Comparison of ENCODE assay signal across 8 mouse cellular contexts in genomic region chr7:126780971-126781635, GRCm38 (mm10). TPM values are rescaled to one million over a fixed set of nuclear protein-coding genes. Genes with fewer than 3 reads are reported as not detected.
DNase-seq lines count a peak whose midpoint lies in the region; ATAC-seq lines count a peak whose summit lies in the region.

Tbx6 (plus strand) TSS chr7:126781483.

- WGBS in lung, embryonic 15.5 days: 6% methylated on average over 21 of the region's 22 CpGs
- 4% methylated on average over 22 of the region's 22 CpGs for WGBS in intestine, embryonic 14.5 days
- 6% methylated on average over 22 of the region's 22 CpGs for WGBS in midbrain, embryonic 16.5 days

- ATAC-seq in lung, embryonic 15.5 days (ENCODE audit: borderline replicate concordance, extremely low read depth, low FRiP score, low TSS enrichment): no peak
- ATAC-seq in erythroblast, adult 5-6 weeks (replicated peaks; ENCODE audit: low FRiP score, poor library complexity, severe bottlenecking): no peak
- ATAC-seq in intestine, embryonic 14.5 days (replicated peaks; ENCODE audit: low FRiP score, low TSS enrichment, low read depth): 0 out of 2 replicates have a peak, but pooled peaks have one; percentile 3
- peak; percentile 7; the same call in 1 of the 2 replicates for ATAC-seq in midbrain, embryonic 16.5 days

- peak within 1 kb of the TSS; percentile 40 for H3K4me3 ChIP-seq in lung, embryonic 15.5 days
- H3K4me3 ChIP-seq in intestine, embryonic 14.5 days (ENCODE audit: low read depth, low read length): peak within 1 kb of the TSS; percentile 43
- H3K4me3 ChIP-seq in midbrain, embryonic 16.5 days (ENCODE audit: low read depth, low read length): peak within 1 kb of the TSS; percentile 40

- peaks cover 26% of the 10 kb centered on the region for H3K36me3 ChIP-seq in lung, embryonic 15.5 days
- H3K36me3 ChIP-seq in intestine, embryonic 14.5 days (ENCODE audit: control insufficient read depth, insufficient read depth, low read length): peaks cover 32% of the 10 kb centered on the region
- peaks cover 14% of the 10 kb centered on the region; the same call in 1 of the 2 replicates for H3K36me3 ChIP-seq in midbrain, embryonic 16.5 days (ENCODE audit: control insufficient read depth, insufficient read depth, low read length)

- H3K4me2 ChIP-seq in lung, embryonic 15.5 days: peak within 1 kb of the TSS; percentile 87
- peak within 1 kb of the TSS; percentile 91 for H3K4me2 ChIP-seq in intestine, embryonic 14.5 days (ENCODE audit: low read length)
- H3K4me2 ChIP-seq in midbrain, embryonic 16.5 days (ENCODE audit: low read length): peak within 1 kb of the TSS; percentile 73

- H3K27me3 ChIP-seq in lung, embryonic 15.5 days: no peaks in the 10 kb centered on the region
- H3K27me3 ChIP-seq in intestine, embryonic 14.5 days (replicated peaks; ENCODE audit: control insufficient read depth, insufficient read depth, low read length): no peaks in the 10 kb centered on the region
- no peaks in the 10 kb centered on the region for H3K27me3 ChIP-seq in midbrain, embryonic 16.5 days (ENCODE audit: control insufficient read depth, insufficient read depth, low read depth, low read length)

- H3K4me1 ChIP-seq in lung, embryonic 15.5 days: peaks cover 49% of the 10 kb centered on the region
- H3K4me1 ChIP-seq in intestine, embryonic 14.5 days (replicated peaks; ENCODE audit: control insufficient read depth, insufficient read depth, low read length): peaks cover 32% of the 10 kb centered on the region
- H3K4me1 ChIP-seq in midbrain, embryonic 16.5 days (ENCODE audit: control insufficient read depth, insufficient read depth, low read length): peaks cover 27% of the 10 kb centered on the region

- H3K9me3 ChIP-seq in lung, embryonic 15.5 days: no peaks in the 10 kb centered on the region
- no peaks in the 10 kb centered on the region for H3K9me3 ChIP-seq in intestine, embryonic 14.5 days (ENCODE audit: control insufficient read depth, low read length)
- no peaks in the 10 kb centered on the region for H3K9me3 ChIP-seq in midbrain, embryonic 16.5 days (replicated peaks; ENCODE audit: control insufficient read depth, low read length, poor library complexity, severe bottlenecking)

- H3K27ac ChIP-seq in lung, embryonic 15.5 days: peak within 1 kb of the TSS; percentile 39
- H3K27ac ChIP-seq in intestine, embryonic 14.5 days (ENCODE audit: low read depth): peak within 1 kb of the TSS; percentile 51
- H3K27ac ChIP-seq in midbrain, embryonic 16.5 days (ENCODE audit: low read length): peak within 1 kb of the TSS; percentile 73

- H3K9ac ChIP-seq in lung, embryonic 15.5 days: peak within 1 kb of the TSS; percentile 45
- H3K9ac ChIP-seq in intestine, embryonic 14.5 days (ENCODE audit: low read length): peak within 1 kb of the TSS; percentile 50
- H3K9ac ChIP-seq in midbrain, embryonic 16.5 days (ENCODE audit: low read depth, low read length): peak within 1 kb of the TSS; percentile 69

- DNase-seq in lung, postnatal 14 days: no peak
- DNase-seq in intestine, embryonic 14.5 days (ENCODE audit: low spot score): no peak
- DNase-seq in left cerebral cortex, adult 9 months (ENCODE audit: low spot score in 2 of 2): no peak
- DNase-seq in ovary, adult 18-20 months (ENCODE audit: low spot score): no peak
- DNase-seq in urinary bladder, postnatal 4 days (ENCODE audit: low spot score in 2 of 2): no peak

RNA-seq across cellular contexts. Expression of gene Tbx6, which starts in this region (rescaled TPM):
- 0.26 and 0.51 TPM in 2 replicates for polyA plus RNA-seq in lung, embryonic 15.5 days (2015; fragmentation: Nextera tagmentation; extraction: Ambion mirVana)
- total RNA-seq in erythroblast, adult 5-6 weeks (2015; ENCODE audit: low replicate concordance): 28.8 and 31.9 TPM in 2 replicates
- total RNA-seq in erythroblast, adult 5-6 weeks (2017; ENCODE audit: low replicate concordance): 12.3 and 23.2 TPM in 2 replicates
- polyA plus RNA-seq in intestine, embryonic 14.5 days (2014; fragmentation: Nextera tagmentation; extraction: Ambion mirVana): 0.36 and 0.47 TPM in 2 replicates
- polyA plus RNA-seq in midbrain, embryonic 16.5 days (2015; fragmentation: Nextera tagmentation; extraction: Ambion mirVana): 0.51 and 0.64 TPM in 2 replicates

Comparison
In these comparisons a context has a peak if more than half of its experiments do, and no peak if none do; other contexts are left out.
1. Peak in ATAC-seq, H3K4me3 ChIP-seq, H3K27ac ChIP-seq, H3K9ac ChIP-seq and H3K4me2 ChIP-seq in intestine, embryonic 14.5 days; RNA of the gene not detected or under 1 TPM.
2. Peak in ATAC-seq, H3K4me3 ChIP-seq, H3K27ac ChIP-seq, H3K9ac ChIP-seq and H3K4me2 ChIP-seq in midbrain, embryonic 16.5 days; RNA of the gene not detected or under 1 TPM.